Mouse (Mus musculus) stomach, postnatal 0 days (tissue): ENCODE measurements around the gene Kif28.
A peak's percentile ranks its signal among the peaks of the same experiment; 100 is the strongest.

ENCODE experiments used
- CTCF ChIP-seq: IDR thresholded peaks from 2 replicates; pipeline ENCODE4 v1.5.1; 2016; ENCODE audit warnings: antibody characterized with exemption, low read depth, mild to moderate bottlenecking, moderate library complexity
- EP300 ChIP-seq: optimal IDR thresholded peaks from 2 replicates; pipeline ENCODE3; 2016; ENCODE audit warnings: antibody characterized with exemption

GRCm38 (mm10) chr1:179668836-179669537 lies 76.1 kb downstream of the Kif28 start:
- peak; percentile 46 for TF ChIP-seq CTCF
- TF ChIP-seq EP300: no peak
